Mouse (Mus musculus): ENCODE results near the gene Fam104a. TPM values are rescaled to one million over a fixed set of nuclear protein-coding genes. Genes with fewer than 3 reads are reported as not detected.
A peak's percentile ranks its signal among the peaks of the same experiment; 100 is the strongest.

Fam104a gene
- total and polyA plus RNA-seq, 3 experiments: 33.6 to 38.1 TPM; not detected in 1

- no peaks in the 10 kb centered on the region for H3K4me1 ChIP-seq (ENCODE audit: control insufficient read depth in 1 of 2, insufficient read depth in 2 of 2, low read length in 2 of 2)
- no peak overlapping the region for H3K9ac ChIP-seq (ENCODE audit: control insufficient read depth, low read depth, low read length, poor library complexity, severe bottlenecking)
- H3K4me3 ChIP-seq (ENCODE audit: control insufficient read depth in 1 of 2, insufficient read depth in 1 of 2, low read depth in 2 of 2, low read length in 2 of 2): no peak overlapping the region
- DNase-seq (ENCODE audit: low read depth, low spot score): no peak
- no peaks in the 10 kb centered on the region for H3K36me3 ChIP-seq (ENCODE audit: control insufficient read depth in 1 of 2, insufficient read depth in 2 of 2, low read length in 2 of 2)
- no peaks in the 10 kb centered on the region for H3K9me3 ChIP-seq (replicated peaks; ENCODE audit: insufficient read depth, low read length)
- no peaks in the 10 kb centered on the region for H3K79me2 ChIP-seq (ENCODE audit: control insufficient read depth, insufficient read depth, low read length, poor library complexity)
- no peaks in the 10 kb centered on the region for H3K27me3 ChIP-seq (ENCODE audit: control insufficient read depth in 1 of 2, insufficient read depth in 2 of 2, low read length in 2 of 2)
- TF ChIP-seq GATA1 (IDR thresholded peaks at IDR 0.05; ENCODE audit: low read depth, low read length): no peak
- no peak for TF ChIP-seq CTCF (IDR thresholded peaks at IDR 0.05 in 2 of 3, conservative IDR thresholded peaks at IDR 0.05 in 1 of 3; ENCODE audit: control insufficient read depth in 1 of 3, insufficient read depth in 1 of 3, low read depth in 2 of 3, low read length in 3 of 3, poor library complexity in 1 of 3, severe bottlenecking in 1 of 3)
- no peak for TF ChIP-seq ZKSCAN1 (IDR thresholded peaks at IDR 0.05; ENCODE audit: low read depth, low read length)
- no peak for TF ChIP-seq UBTF (IDR thresholded peaks at IDR 0.05; ENCODE audit: borderline replicate concordance, insufficient read depth, low read depth, low read length)
- no peak for TF ChIP-seq MAZ (IDR thresholded peaks at IDR 0.05; ENCODE audit: low read depth, low read length)
- no peak overlapping the region for H3K27ac ChIP-seq (ENCODE audit: control insufficient read depth, low read depth, low read length)
Measured at GRCm38 (mm10) chr11:113716132-113716531, 32.2 kb upstream of the Fam104a start.

- DNase-seq (ENCODE audit: low read depth, low spot score): no peak
Measured at GRCm38 (mm10) chr11:113715078-113715674, 31.2 kb upstream of the Fam104a start.

GRCm38 (mm10) chr11:113711061-113711460 is 27.1 kb upstream of the Fam104a start:
- Histone ChIP-seq H3K79me2 (ENCODE audit: control insufficient read depth, insufficient read depth, low read length, poor library complexity) (no peaks in the 10 kb centered on the region), H3K9me3 (replicated peaks; ENCODE audit: insufficient read depth, low read length) (no peaks in the 10 kb centered on the region), H3K4me3 (ENCODE audit: control insufficient read depth in 1 of 2, insufficient read depth in 1 of 2, low read depth in 2 of 2, low read length in 2 of 2) (no peak overlapping the region), H3K36me3 (ENCODE audit: control insufficient read depth in 1 of 2, insufficient read depth in 2 of 2, low read length in 2 of 2) (no peaks in the 10 kb centered on the region), H3K27me3 (ENCODE audit: control insufficient read depth in 1 of 2, insufficient read depth in 2 of 2, low read length in 2 of 2) (no peaks in the 10 kb centered on the region), H3K27ac (ENCODE audit: control insufficient read depth, low read depth, low read length) (no peak overlapping the region), H3K4me1 (ENCODE audit: control insufficient read depth in 1 of 2, insufficient read depth in 2 of 2, low read length in 2 of 2) (no peaks in the 10 kb centered on the region), H3K9ac (ENCODE audit: control insufficient read depth, low read depth, low read length, poor library complexity, severe bottlenecking) (no peak overlapping the region)
- no peak for DNase-seq (ENCODE audit: low read depth, low spot score)
- TF ChIP-seq MAFK (IDR thresholded peaks at IDR 0.05; ENCODE audit: borderline replicate concordance, low read depth, low read length) (no peak), MYB (IDR thresholded peaks at IDR 0.05; ENCODE audit: low read depth, low read length) (no peak), BHLHE40 (IDR thresholded peaks at IDR 0.05; ENCODE audit: borderline replicate concordance, low read depth, low read length) (no peak), GATA1 (IDR thresholded peaks at IDR 0.05; ENCODE audit: low read depth, low read length) (no peak), EP300 (IDR thresholded peaks at IDR 0.05; ENCODE audit: low read depth in 1 of 2, low read length in 2 of 2) (no peak)

More at GRCm38 (mm10) chr11:113715078-113715674, 31.2 kb upstream of the Fam104a start:
- Histone ChIP-seq H3K27me3 (ENCODE audit: control insufficient read depth in 1 of 2, insufficient read depth in 2 of 2, low read length in 2 of 2) (no peaks in the 10 kb centered on the region), H3K79me2 (ENCODE audit: control insufficient read depth, insufficient read depth, low read length, poor library complexity) (no peaks in the 10 kb centered on the region), H3K27ac (ENCODE audit: control insufficient read depth, low read depth, low read length) (no peak overlapping the region), H3K4me3 (ENCODE audit: control insufficient read depth in 1 of 2, insufficient read depth in 1 of 2, low read depth in 2 of 2, low read length in 2 of 2) (no peak overlapping the region), H3K9me3 (replicated peaks; ENCODE audit: insufficient read depth, low read length) (no peaks in the 10 kb centered on the region), H3K4me1 (ENCODE audit: control insufficient read depth in 1 of 2, insufficient read depth in 2 of 2, low read length in 2 of 2) (no peaks in the 10 kb centered on the region), H3K36me3 (ENCODE audit: control insufficient read depth in 1 of 2, insufficient read depth in 2 of 2, low read length in 2 of 2) (no peaks in the 10 kb centered on the region), H3K9ac (ENCODE audit: control insufficient read depth, low read depth, low read length, poor library complexity, severe bottlenecking) (no peak overlapping the region)
- TF ChIP-seq CTCF (IDR thresholded peaks at IDR 0.05 in 2 of 3, conservative IDR thresholded peaks at IDR 0.05 in 1 of 3; ENCODE audit: control insufficient read depth in 1 of 3, insufficient read depth in 1 of 3, low read depth in 2 of 3, low read length in 3 of 3, poor library complexity in 1 of 3, severe bottlenecking in 1 of 3) (peak in 2 of 3 experiments; percentile 35 to 57; a peak in 5 of 6 replicates), RAD21 (IDR thresholded peaks at IDR 0.05; ENCODE audit: low read depth, low read length) (peak; percentile 23), ZC3H11A (IDR thresholded peaks at IDR 0.05; ENCODE audit: low read depth, low read length) (peak; percentile 31; the same call in 1 of the 2 replicates), MAFK (IDR thresholded peaks at IDR 0.05; ENCODE audit: borderline replicate concordance, low read depth, low read length) (no peak), SMC3 (IDR thresholded peaks at IDR 0.05; ENCODE audit: low read depth, low read length) (peak; percentile 67)

Measured in MEL (cell line).